Mouse (Mus musculus) ES-E14 (cell line): ENCODE results near the gene Grm4.
A peak's percentile ranks its signal among the peaks of the same experiment; 100 is the strongest.

Source experiments
- CHD2 ChIP-seq: IDR thresholded peaks from 2 replicates; pipeline ENCODE4 v1.6.1; 2014; ENCODE audit warnings: mild to moderate bottlenecking, low read depth, low read length, inconsistent platforms
- HCFC1 ChIP-seq: IDR thresholded peaks from 2 replicates; pipeline ENCODE4 v1.6.1; 2012; ENCODE audit warnings: low read length, inconsistent platforms, borderline replicate concordance; ENCODE audit not compliant: insufficient read depth
- MAFK ChIP-seq: IDR thresholded peaks from 2 replicates; pipeline ENCODE4 v1.6.1; 2014; ENCODE audit warnings: mild to moderate bottlenecking, low read depth, low read length, inconsistent platforms; ENCODE audit not compliant: insufficient read depth
- ZC3H11A ChIP-seq: IDR thresholded peaks from 2 replicates; pipeline ENCODE4 v1.6.1; 2012; ENCODE audit warnings: low read depth, mild to moderate bottlenecking, inconsistent platforms, low read length, borderline replicate concordance
- ZNF384 ChIP-seq: IDR thresholded peaks from 2 replicates; pipeline ENCODE4 v1.6.1; 2012; ENCODE audit warnings: low read depth, low read length, inconsistent platforms

DNA sequence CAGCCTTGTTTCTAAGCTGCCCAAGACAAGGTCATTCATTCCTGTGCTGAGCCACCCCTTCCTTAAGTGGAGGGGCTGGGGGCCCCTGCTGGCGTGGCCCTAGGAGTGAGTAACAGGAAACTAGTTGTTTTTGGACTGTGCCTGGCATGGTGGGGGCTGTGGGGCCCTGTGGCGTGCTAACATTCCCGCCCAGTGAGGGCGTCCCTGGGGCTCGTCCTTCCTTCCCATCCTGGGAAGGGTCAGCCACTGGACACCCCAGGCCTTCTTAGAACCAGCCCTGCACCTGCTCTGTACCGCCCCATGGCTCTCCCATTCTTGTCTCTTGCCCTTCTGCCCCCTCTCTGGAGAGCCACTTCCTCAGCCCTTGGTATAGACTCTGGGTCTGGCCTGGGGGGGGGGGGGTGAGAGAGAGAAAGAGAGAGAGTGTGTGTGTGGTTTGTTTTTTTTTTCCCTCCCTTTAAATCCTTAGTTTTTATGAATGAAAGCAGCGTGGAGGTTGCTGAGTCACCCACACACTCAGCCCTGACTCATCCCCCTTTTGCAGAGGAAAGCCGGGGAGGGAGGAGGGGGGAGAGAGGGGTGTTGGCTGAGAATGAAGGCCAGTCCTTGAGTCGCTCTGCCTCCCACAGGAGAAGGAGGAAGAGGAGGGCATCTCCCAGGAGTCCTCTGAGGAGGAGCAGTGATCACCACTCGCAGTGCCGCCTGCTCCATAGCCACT is 40.8 kb upstream of the Grm4 start:
- TF ChIP-seq MAFK: peak; percentile 74; the same call in 1 of the 2 replicates
- TF ChIP-seq CHD2: no peak
- no peak for TF ChIP-seq HCFC1
- TF ChIP-seq ZNF384: no peak
- TF ChIP-seq ZC3H11A: no peak
